Mouse (Mus musculus) B cell, adult (primary cell): Measurements from ENCODE around the gene Hira. TPM values are rescaled to one million over a fixed set of nuclear protein-coding genes. Genes with fewer than 3 reads are reported as not detected.

Source experiments
- total RNA-seq: library from RNA; stranded (reverse); gene quantifications from 4 replicates; pipeline ENCODE4 v1.2.4, GENCODE M21; 2023; ENCODE audit not compliant: inconsistent age

Gene Hira
- 69.5 to 78.8 TPM (median 73.5 TPM) in 4 replicates for total RNA-seq

DNA sequence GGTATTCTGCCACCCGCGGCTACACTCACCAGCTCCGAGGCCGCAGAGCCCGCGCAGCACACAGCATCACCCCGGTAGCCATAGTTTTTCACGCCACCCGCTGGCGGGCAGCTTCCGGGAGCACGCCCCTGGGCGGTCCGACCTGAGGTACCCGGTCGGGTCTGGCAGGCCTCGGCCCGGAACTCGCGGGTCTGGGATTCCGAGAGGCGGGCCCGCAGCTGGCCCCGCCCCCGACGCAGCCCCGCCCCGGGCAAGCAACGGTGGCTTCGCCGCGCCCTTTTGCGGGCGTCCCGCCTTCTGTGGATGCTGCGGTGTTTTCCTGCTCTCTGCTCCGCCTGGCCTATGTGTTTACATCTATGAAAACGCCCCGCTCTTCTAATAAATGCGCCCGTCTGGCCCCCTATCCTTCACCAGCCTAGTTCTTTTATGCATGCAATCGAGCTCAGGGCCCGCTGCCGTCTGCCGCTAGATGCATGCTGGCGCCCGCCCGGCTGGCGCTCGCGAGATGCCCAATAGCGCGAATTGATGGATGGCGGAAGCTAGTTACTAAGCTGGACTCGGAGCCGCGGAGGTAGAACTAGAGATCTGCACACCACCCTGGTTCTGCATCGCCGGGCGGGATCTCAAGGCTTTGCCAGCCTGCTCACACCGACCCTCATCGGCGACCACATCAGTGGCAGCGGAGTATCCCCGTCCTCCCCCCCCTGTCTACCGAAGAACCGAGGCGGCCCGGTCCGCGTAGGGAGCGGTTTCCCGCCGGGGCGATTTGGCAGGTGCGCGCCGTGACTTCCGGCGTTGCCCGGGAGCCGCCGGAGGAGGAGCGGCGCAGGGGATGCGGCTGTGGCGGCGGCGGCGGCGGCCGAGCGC lies at the start of gene Hira, which contains the start of gene Mrpl40:
Hira (plus strand) TSS at position 596 of the 867 bp plus-strand sequence.
Mrpl40 (minus strand) TSS at position 421 of the 867 bp plus-strand sequence.

DNA sequence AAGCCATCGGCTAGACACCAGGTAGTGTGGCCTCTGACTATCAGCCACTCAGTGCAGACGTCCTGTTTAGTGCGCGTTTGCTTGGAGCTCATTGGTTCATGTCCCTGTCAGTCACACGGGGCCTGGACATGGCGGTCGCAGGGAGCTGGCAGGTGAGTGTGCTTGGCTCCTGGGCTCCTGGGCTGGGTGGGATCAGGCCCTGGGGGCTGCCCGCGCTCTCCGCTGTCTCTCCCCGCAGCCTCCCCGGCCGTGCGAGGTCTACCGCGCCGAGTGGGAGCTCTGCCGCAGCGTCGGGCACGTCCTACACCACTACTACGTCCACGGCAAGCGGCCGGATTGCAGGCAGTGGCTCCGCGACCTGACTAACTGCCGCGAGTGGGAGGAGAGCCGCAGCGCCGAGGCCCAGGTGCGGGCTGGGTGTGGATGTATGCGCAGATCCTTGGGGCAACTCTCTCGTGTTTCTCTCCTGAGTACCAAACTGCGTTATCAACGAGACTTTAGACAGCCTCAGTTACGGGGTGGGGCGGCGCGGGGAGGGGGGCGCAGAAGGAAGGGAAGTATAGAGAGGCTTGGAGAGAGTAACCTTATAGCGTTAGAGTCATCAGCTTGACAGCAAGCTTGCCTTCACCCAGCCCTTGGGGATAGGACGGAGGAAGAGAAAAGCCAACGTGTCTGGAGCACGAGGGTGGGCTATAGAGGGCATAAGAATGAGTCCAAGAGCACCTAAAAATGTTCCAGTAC lies 40.2 kb upstream of the Hira start, which contains the start of the genes 2510002D24Rik and Gm28539:
2510002D24Rik (plus strand) TSS at position 111 of the 741 bp plus-strand sequence.
Gm28539 (plus strand) TSS at position 117 of the 741 bp plus-strand sequence.

Other genes starting within 250 kb of the Hira start
- gene Sept5, start 247.1 kb upstream of the Hira start, total RNA-seq, result not detected in 4 replicates
- gene Cldn5, start 100.2 kb upstream of the Hira start, total RNA-seq, result not detected in 4 replicates
- gene Ufd1, start 65.3 kb upstream of the Hira start, total RNA-seq, result 89.9 to 110 TPM (median 101 TPM) in 4 replicates
- 3.0 to 5.0 TPM (median 4.2 TPM) in 4 replicates for gene Cdc45, start 65.0 kb upstream of the Hira start, total RNA-seq
- gene 2510002D24Rik, start 40.5 kb upstream of the Hira start, total RNA-seq, result 37.6 to 51.1 TPM (median 40.1 TPM) in 4 replicates
- 1.4 to 10.6 TPM (median 4.7 TPM) in 3 of 4 replicates, not detected in the other for gene Gm28539, start 40.5 kb upstream of the Hira start, total RNA-seq
- 31.2 to 36.1 TPM (median 34.7 TPM) in 4 replicates for gene Mrpl40, start 175 bp upstream of the Hira start, total RNA-seq